Mouse (Mus musculus) ovary, postnatal 36 days (tissue): ENCODE data around the gene 4933402J07Rik.

Experiments used
- DNase-seq: peaks from one replicate; pipeline ENCODE4 v3.0.0; 2022; ENCODE audit warnings: low spot score, mixed read lengths

4933402J07Rik gene

DNA sequence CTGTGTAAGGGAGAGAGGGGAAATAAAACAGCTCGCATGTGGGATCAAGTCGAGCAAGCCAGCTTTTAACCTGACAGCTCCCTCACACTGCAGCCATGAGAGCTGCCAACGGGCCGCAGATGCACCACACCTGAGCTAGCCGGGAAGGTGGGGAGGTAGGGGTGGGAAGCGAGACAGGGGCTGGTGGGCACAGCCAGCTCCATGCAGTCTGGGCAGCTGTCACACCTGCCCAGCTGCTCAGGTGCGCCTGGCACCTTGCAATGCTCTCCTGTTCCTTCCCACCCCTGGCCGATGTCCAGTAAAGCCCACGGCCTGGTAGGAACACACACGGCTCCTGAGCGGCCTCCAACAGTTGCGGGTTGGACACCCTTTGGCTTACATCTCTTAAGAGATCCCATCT is 57.5 kb downstream of the 4933402J07Rik start:
- DNase-seq, result no peak

DNA sequence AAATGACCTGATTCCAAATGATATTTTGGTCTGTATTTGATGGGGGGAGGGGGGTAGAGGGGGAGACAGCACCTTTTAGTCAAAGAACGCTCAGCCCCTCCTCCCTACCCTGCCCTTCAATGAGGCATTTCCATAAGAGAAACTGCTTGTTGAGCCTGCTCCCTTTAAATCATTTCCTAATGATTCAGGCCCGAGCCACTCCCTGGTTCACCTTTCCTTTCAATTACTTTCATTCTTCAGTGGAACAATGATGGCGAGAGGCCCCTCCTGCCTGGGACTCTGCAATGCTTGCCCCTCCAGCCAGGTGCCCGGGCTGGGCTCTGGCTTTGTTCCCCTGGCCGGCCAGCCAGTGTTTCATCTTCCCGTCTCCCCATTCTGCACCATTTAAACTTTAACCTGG is 66.0 kb downstream of the 4933402J07Rik start:
- DNase-seq, result no peak

GRCm38 (mm10) chr8:87631776-87632175 is 68.1 kb downstream of the 4933402J07Rik start:
- no peak for DNase-seq

- DNase-seq, result no peak
These were observed 72.6 kb downstream of the 4933402J07Rik start for GRCm38 (mm10) chr8:87636226-87636742.
